Comparison of ENCODE assay signal across 10 mouse cellular contexts in the genomic region with DNA sequence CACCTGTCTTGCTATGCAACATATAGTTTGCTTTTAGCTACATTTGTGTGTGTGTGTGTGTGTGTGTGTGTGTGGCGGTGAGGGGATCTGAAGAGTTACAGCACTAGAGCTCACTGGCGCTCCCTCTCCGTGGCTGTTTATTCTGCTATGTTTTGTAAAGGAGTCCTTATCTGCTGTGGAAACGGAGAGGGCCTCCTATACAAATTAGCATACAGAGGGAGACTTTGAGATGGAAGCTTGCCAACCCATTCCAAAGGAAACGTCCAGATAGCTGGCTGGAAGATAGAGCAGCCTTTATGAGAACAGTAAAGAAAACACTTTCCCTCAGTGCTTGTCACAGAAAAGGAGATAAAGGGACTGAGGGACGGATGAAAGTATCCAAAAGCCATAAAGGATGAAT.
DNase-seq lines count a peak whose midpoint lies in the region; ATAC-seq lines count a peak whose summit lies in the region.
"Had no signal": no experiment of that assay in that cellular context is flagged by ENCODE, and none has a peak within 500 bp of the region (broad histone marks: within the 10 kb centered on the region; RNA-seq: fewer than 3 reads in every experiment).

No protein-coding gene starts in this region.

- peaks cover 41% of the 10 kb centered on the region for H3K4me1 ChIP-seq in heart, embryonic 16.5 days (ENCODE audit: control insufficient read depth, insufficient read depth, low read length)
- no peaks in the 10 kb centered on the region for H3K4me1 ChIP-seq in liver, embryonic 12.5 days

- H3K9me3 ChIP-seq in heart, embryonic 16.5 days (replicated peaks; ENCODE audit: control insufficient read depth, low read length), result peaks cover 3% of the 10 kb centered on the region; the same call in 1 of the 2 replicates
- H3K9me3 ChIP-seq in liver, embryonic 12.5 days (replicated peaks), result no peaks in the 10 kb centered on the region

- no peaks in the 10 kb centered on the region for H3K27me3 ChIP-seq in heart, embryonic 16.5 days (ENCODE audit: control insufficient read depth, insufficient read depth, low read length)
- H3K27me3 ChIP-seq in liver, embryonic 12.5 days (replicated peaks), result no peaks in the 10 kb centered on the region

- H3K9ac ChIP-seq in heart, embryonic 16.5 days (ENCODE audit: low read length), result no peak overlapping the region
- no peak overlapping the region for H3K9ac ChIP-seq in liver, embryonic 12.5 days
- H3K9ac ChIP-seq: liver, embryonic 14.5 days had no signal

- peak overlapping the region; percentile 33; the same call in 1 of the 2 replicates for H3K27ac ChIP-seq in heart, embryonic 16.5 days (ENCODE audit: low read length)
- no peak overlapping the region for H3K27ac ChIP-seq in liver, embryonic 12.5 days
- H3K27ac ChIP-seq: liver, embryonic 14.5 days had no signal

- ATAC-seq in heart, embryonic 16.5 days (replicated peaks; ENCODE audit: extremely low read depth, insufficient read depth, low FRiP score), result peak; percentile 79
- ATAC-seq in activated CD4-positive, CD25-positive, alpha-beta regulatory T cell, adult 4 months, result no peak
- ATAC-seq in liver, embryonic 12.5 days, result no peak

- intact Hi-C loops in heart, postnatal 36 days (cut with DNase I), result no loop called here

- no peak overlapping the region for H3K4me3 ChIP-seq in heart, embryonic 16.5 days (ENCODE audit: low read length)
- no peak overlapping the region for H3K4me3 ChIP-seq in liver, embryonic 12.5 days

- H3K36me3 ChIP-seq in heart, embryonic 16.5 days (ENCODE audit: control insufficient read depth, insufficient read depth), result no peaks in the 10 kb centered on the region
- no peaks in the 10 kb centered on the region for H3K36me3 ChIP-seq in liver, embryonic 12.5 days

- DNase-seq in heart, postnatal 36 days, result no peak
- peak; percentile 32 for DNase-seq in testis, postnatal 14 days (ENCODE audit: low spot score)
- DNase-seq in testis, postnatal 10 days (ENCODE audit: low spot score), result no peak
- DNase-seq in lung, postnatal 14 days, result peak; percentile 43
- DNase-seq: right cerebral cortex, postnatal 4 days; thymus, postnatal 25 days had no signal

- WGBS in heart, embryonic 16.5 days, result 5% methylated on average over 6 of the region's 6 CpGs
- WGBS in liver, embryonic 12.5 days (ENCODE audit: insufficient replicate concordance), result 40% methylated on average over 6 of the region's 6 CpGs

- peak overlapping the region; percentile 36 for H3K4me2 ChIP-seq in heart, embryonic 16.5 days (ENCODE audit: low read depth, low read length)
- no peak overlapping the region for H3K4me2 ChIP-seq in liver, embryonic 12.5 days

Comparison
In these comparisons a context has a peak if more than half of its experiments do, and no peak if none do; other contexts are left out.
1. DNase-seq: peak in testis, postnatal 14 days (single experiment) and lung, postnatal 14 days (single experiment); none in heart, postnatal 36 days (0 of 2) and testis, postnatal 10 days (single experiment).